Mouse (Mus musculus) lung, postnatal 0 days (tissue): Measurements from ENCODE around the gene Lst1. TPM values are rescaled to one million over a fixed set of nuclear protein-coding genes. Genes with fewer than 3 reads are reported as not detected.

ENCODE experiments used
- ATAC-seq: fragments of 200-750 bp; cut with Nextera tagmentation; 2 replicates; pipeline ENCODE4 v1.8.0; 2017; ENCODE audit warnings: moderate library complexity
- DNase-seq: peaks from one replicate; pipeline ENCODE4 v3.0.0-alpha.2; 2016; ENCODE audit warnings: low spot score
- H3K27ac ChIP-seq: fragments of 300-500 bp; sonication (generic); 2 replicates; pipeline ENCODE4 v1.5.1; 2014; ENCODE audit warnings: antibody characterized with exemption, mild to moderate bottlenecking, low read length, mixed read lengths
- H3K27me3 ChIP-seq: fragments of 300-500 bp; sonication (generic); replicated peaks from 2 replicates; pipeline ENCODE4 v1.6.1; 2014; ENCODE audit warnings: low read length, mixed read lengths; ENCODE audit not compliant: insufficient read depth
- H3K36me3 ChIP-seq: fragments of 300-500 bp; sonication (generic); 2 replicates; pipeline ENCODE4 v1.6.1; 2014; ENCODE audit warnings: low read length, mixed read lengths; ENCODE audit not compliant: insufficient read depth
- H3K4me1 ChIP-seq: fragments of 300-500 bp; sonication (generic); 2 replicates; pipeline ENCODE4 v1.6.1; 2014; ENCODE audit warnings: antibody characterized with exemption, low read depth, low read length, mixed read lengths; ENCODE audit not compliant: insufficient read depth
- H3K4me2 ChIP-seq: fragments of 300-500 bp; sonication (generic); replicated peaks from 2 replicates; pipeline ENCODE4 v1.6.1; 2014; ENCODE audit warnings: low read depth, mild to moderate bottlenecking, low read length, moderate library complexity, mixed read lengths
- H3K4me3 ChIP-seq: fragments of 300-500 bp; sonication (generic); 2 replicates; pipeline ENCODE4 v1.5.1; 2014; ENCODE audit warnings: low read depth, low read length
- H3K9ac ChIP-seq: fragments of 300-500 bp; sonication (generic); replicated peaks from 2 replicates; pipeline ENCODE4 v1.6.1; 2014; ENCODE audit warnings: low read depth, mild to moderate bottlenecking
- H3K9me3 ChIP-seq: fragments of 300-500 bp; sonication (generic); 2 replicates; pipeline ENCODE4 v1.6.1; 2016; ENCODE audit warnings: low read length, mixed read lengths
- CTCF ChIP-seq: IDR thresholded peaks from 2 replicates; pipeline ENCODE4 v1.5.1; 2016; ENCODE audit warnings: antibody characterized with exemption, mild to moderate bottlenecking
- EP300 ChIP-seq: IDR thresholded peaks from 2 replicates; pipeline ENCODE4 v1.6.1; 2016; ENCODE audit warnings: antibody characterized with exemption, mild to moderate bottlenecking, control low read depth
- WGBS: fragments of 180-500 bp; shearing (Covaris S2); extraction: QIAGEN DNeasy Blood & Tissue Kit; methylation state at CpG from one replicate; pipeline ENCODE4 v1.1.7; 2014; 5-methylcytosine and 5-hydroxymethylcytosine counted together
- polyA plus RNA-seq: library from polyadenylated mRNA; unstranded; fragments of >200 nt; fragmentation: Nextera tagmentation; extraction: Ambion mirVana; gene quantifications from 2 replicates; pipeline ENCODE4 v1.2.1, GENCODE M21; 2015

The Lst1 gene
- polyA plus RNA-seq, 1 experiment from 2014 or later = 27.5 TPM

- Histone ChIP-seq H3K9ac (no peak overlapping the region), H3K4me3 (peak overlapping the region; percentile 45), H3K4me2 (peak overlapping the region; percentile 75), H3K4me1 (peaks cover 4% of the 10 kb centered on the region; the same call in 1 of the 2 replicates), H3K36me3 (no peaks in the 10 kb centered on the region), H3K27me3 (no peaks in the 10 kb centered on the region; the same call in 1 of the 2 replicates), H3K9me3 (no peaks in the 10 kb centered on the region), H3K27ac (no peak overlapping the region)
- WGBS = 1% methylated on average over 64 of the region's 66 CpGs
- TF ChIP-seq CTCF = peak; percentile 98
- TF ChIP-seq EP300 = no peak
- DNase-seq (peak; percentile 83), ATAC-seq (peak; percentile 91)
These were observed 7.5 kb upstream of the Lst1 start for GRCm38 (mm10) chr17:35195631-35196320.

- Histone ChIP-seq H3K4me2 (peak overlapping the region; percentile 75), H3K9ac (no peak overlapping the region), H3K4me1 (peaks cover 4% of the 10 kb centered on the region; the same call in 1 of the 2 replicates), H3K9me3 (no peaks in the 10 kb centered on the region), H3K4me3 (peak overlapping the region; percentile 45), H3K36me3 (no peaks in the 10 kb centered on the region), H3K27ac (no peak overlapping the region), H3K27me3 (no peaks in the 10 kb centered on the region; the same call in 1 of the 2 replicates)
- no peak for ATAC-seq
- WGBS = 37% methylated on average over 16 of the region's 19 CpGs
- TF ChIP-seq CTCF (no peak), EP300 (no peak)
- no peak for DNase-seq
These were observed 6.8 kb upstream of the Lst1 start for GRCm38 (mm10) chr17:35194844-35195630.

GRCm38 (mm10) chr17:35193881-35194843 is 5.9 kb upstream of the Lst1 start, which contains the start of gene Ltb:
Ltb (plus strand) TSS chr17:35194439.
- no peaks in the 10 kb centered on the region for H3K9me3 ChIP-seq
- H3K27ac ChIP-seq = no peak within 1 kb of the TSS
- no peak for DNase-seq
- peak within 1 kb of the TSS; percentile 75 for H3K4me2 ChIP-seq
- no peak within 1 kb of the TSS for H3K9ac ChIP-seq
- H3K36me3 ChIP-seq = no peaks in the 10 kb centered on the region
- no peaks in the 10 kb centered on the region; the same call in 1 of the 2 replicates for H3K27me3 ChIP-seq
- no peak for ATAC-seq
- TF ChIP-seq EP300 (no peak), CTCF (no peak)
- H3K4me1 ChIP-seq = peaks cover 4% of the 10 kb centered on the region; the same call in 1 of the 2 replicates
- WGBS = 38% methylated on average over 25 of the region's 28 CpGs
- H3K4me3 ChIP-seq = no peak within 1 kb of the TSS; the same call in 1 of the 2 replicates

GRCm38 (mm10) chr17:35192924-35193323 is 4.7 kb upstream of the Lst1 start:
- Histone ChIP-seq H3K27ac (no peak overlapping the region), H3K36me3 (no peaks in the 10 kb centered on the region), H3K27me3 (no peaks in the 10 kb centered on the region; the same call in 1 of the 2 replicates), H3K9me3 (no peaks in the 10 kb centered on the region), H3K9ac (no peak overlapping the region), H3K4me3 (no peak overlapping the region), H3K4me1 (peaks cover 4% of the 10 kb centered on the region; the same call in 1 of the 2 replicates), H3K4me2 (no peak overlapping the region)
- 66% methylated on average over 5 of the region's 5 CpGs for WGBS
- DNase-seq (no peak), ATAC-seq (no peak)
- TF ChIP-seq CTCF (no peak), EP300 (no peak)

GRCm38 (mm10) chr17:35191723-35192122 is 3.5 kb upstream of the Lst1 start:
- ATAC-seq = no peak
- H3K36me3 ChIP-seq = no peaks in the 10 kb centered on the region
- 46% methylated on average over 2 of the region's 2 CpGs for WGBS
- H3K4me3 ChIP-seq = no peak overlapping the region
- H3K9ac ChIP-seq = no peak overlapping the region
- TF ChIP-seq EP300 (no peak), CTCF (0 out of 2 replicates have a peak, but pooled peaks have one; percentile 16)
- no peak overlapping the region for H3K4me2 ChIP-seq
- H3K4me1 ChIP-seq = peaks cover 4% of the 10 kb centered on the region; the same call in 1 of the 2 replicates
- no peaks in the 10 kb centered on the region for H3K9me3 ChIP-seq
- no peaks in the 10 kb centered on the region; the same call in 1 of the 2 replicates for H3K27me3 ChIP-seq
- no peak for DNase-seq
- H3K27ac ChIP-seq = no peak overlapping the region
